Mouse (Mus musculus): ENCODE data around the gene Lamb2. TPM values are rescaled to one million over a fixed set of nuclear protein-coding genes. Genes with fewer than 3 reads are reported as not detected.

Gene Lamb2
- polyA plus RNA-seq, 1 experiment from 2014 or later: 18.7 TPM

GRCm38 (mm10) chr9:108466219-108466618, 13.3 kb upstream of the Lamb2 start:
- ATAC-seq (replicated peaks; ENCODE audit: low FRiP score): no peak
- Histone ChIP-seq H3K4me1 (replicated peaks; ENCODE audit: control insufficient read depth, insufficient read depth, low read length) (peaks cover 11% of the 10 kb centered on the region), H3K4me3 (ENCODE audit: low read depth, low read length) (no peak overlapping the region), H3K9me3 (ENCODE audit: control insufficient read depth, low read length) (no peaks in the 10 kb centered on the region), H3K27me3 (replicated peaks; ENCODE audit: control insufficient read depth, insufficient read depth, low read length) (no peaks in the 10 kb centered on the region), H3K36me3 (ENCODE audit: control insufficient read depth, insufficient read depth, low read length) (peaks cover 18% of the 10 kb centered on the region), H3K9ac (ENCODE audit: low read depth, low read length) (no peak overlapping the region), H3K27ac (ENCODE audit: low read depth, low read length) (no peak overlapping the region), H3K4me2 (no peak overlapping the region)
- DNase-seq (ENCODE audit: low spot score): no peak
- WGBS: 77% methylated on average over 2 of the region's 2 CpGs

- no peak overlapping the region for H3K4me3 ChIP-seq (ENCODE audit: low read depth, low read length)
- H3K9ac ChIP-seq (ENCODE audit: low read depth, low read length): no peak overlapping the region
- no peak overlapping the region for H3K4me2 ChIP-seq
- H3K27me3 ChIP-seq (replicated peaks; ENCODE audit: control insufficient read depth, insufficient read depth, low read length): no peaks in the 10 kb centered on the region
- no peak for ATAC-seq (replicated peaks; ENCODE audit: low FRiP score)
- WGBS: 66% methylated on average over 5 of the region's 5 CpGs
- no peaks in the 10 kb centered on the region for H3K9me3 ChIP-seq (ENCODE audit: control insufficient read depth, low read length)
- no peak overlapping the region for H3K27ac ChIP-seq (ENCODE audit: low read depth, low read length)
- peaks cover 3% of the 10 kb centered on the region; the same call in 1 of the 2 replicates for H3K36me3 ChIP-seq (ENCODE audit: control insufficient read depth, insufficient read depth, low read length)
- no peaks in the 10 kb centered on the region for H3K4me1 ChIP-seq (replicated peaks; ENCODE audit: control insufficient read depth, insufficient read depth, low read length)
- no peak for DNase-seq (ENCODE audit: low spot score)
Measured at GRCm38 (mm10) chr9:108469430-108469829, 10.1 kb upstream of the Lamb2 start.

- ATAC-seq (replicated peaks; ENCODE audit: low FRiP score): no peak
- Histone ChIP-seq H3K27me3 (replicated peaks; ENCODE audit: control insufficient read depth, insufficient read depth, low read length) (no peaks in the 10 kb centered on the region), H3K4me2 (no peak overlapping the region), H3K36me3 (ENCODE audit: control insufficient read depth, insufficient read depth, low read length) (peaks cover 2% of the 10 kb centered on the region; the same call in 1 of the 2 replicates), H3K4me3 (ENCODE audit: low read depth, low read length) (no peak overlapping the region), H3K9ac (ENCODE audit: low read depth, low read length) (no peak overlapping the region), H3K27ac (ENCODE audit: low read depth, low read length) (no peak overlapping the region), H3K9me3 (ENCODE audit: control insufficient read depth, low read length) (no peaks in the 10 kb centered on the region), H3K4me1 (replicated peaks; ENCODE audit: control insufficient read depth, insufficient read depth, low read length) (no peaks in the 10 kb centered on the region)
- no peak for DNase-seq (ENCODE audit: low spot score)
- WGBS: 60% methylated on average over 4 of the region's 4 CpGs
Measured at GRCm38 (mm10) chr9:108469845-108470244, 9.7 kb upstream of the Lamb2 start.

GRCm38 (mm10) chr9:108474528-108474927, 5.0 kb upstream of the Lamb2 start:
- peaks cover 11% of the 10 kb centered on the region for H3K4me1 ChIP-seq (replicated peaks; ENCODE audit: control insufficient read depth, insufficient read depth, low read length)
- H3K4me3 ChIP-seq (ENCODE audit: low read depth, low read length): no peak overlapping the region
- H3K4me2 ChIP-seq: no peak overlapping the region
- no peak for DNase-seq (ENCODE audit: low spot score)
- WGBS: 47% methylated on average over 1 of the region's 1 CpGs
- no peaks in the 10 kb centered on the region for H3K9me3 ChIP-seq (ENCODE audit: control insufficient read depth, low read length)
- no peaks in the 10 kb centered on the region for H3K27me3 ChIP-seq (replicated peaks; ENCODE audit: control insufficient read depth, insufficient read depth, low read length)
- ATAC-seq (replicated peaks; ENCODE audit: low FRiP score): no peak
- no peak overlapping the region for H3K9ac ChIP-seq (ENCODE audit: low read depth, low read length)
- H3K27ac ChIP-seq (ENCODE audit: low read depth, low read length): no peak overlapping the region
- no peaks in the 10 kb centered on the region; the same call in 1 of the 2 replicates for H3K36me3 ChIP-seq (ENCODE audit: control insufficient read depth, insufficient read depth, low read length)

GRCm38 (mm10) chr9:108478638-108479156, 839 bp upstream of the Lamb2 start:
- Histone ChIP-seq H3K9ac (ENCODE audit: low read depth, low read length) (peak overlapping the region; percentile 32), H3K27ac (ENCODE audit: low read depth, low read length) (peak overlapping the region; percentile 53; the same call in 1 of the 2 replicates), H3K9me3 (ENCODE audit: control insufficient read depth, low read length) (no peaks in the 10 kb centered on the region), H3K36me3 (ENCODE audit: control insufficient read depth, insufficient read depth, low read length) (peaks cover 6% of the 10 kb centered on the region), H3K4me3 (ENCODE audit: low read depth, low read length) (peak overlapping the region; percentile 47), H3K4me2 (peak overlapping the region; percentile 73), H3K27me3 (replicated peaks; ENCODE audit: control insufficient read depth, insufficient read depth, low read length) (no peaks in the 10 kb centered on the region), H3K4me1 (replicated peaks; ENCODE audit: control insufficient read depth, insufficient read depth, low read length) (peaks cover 16% of the 10 kb centered on the region)
- 2% methylated on average over 20 of the region's 20 CpGs for WGBS
- ATAC-seq (replicated peaks; ENCODE audit: low FRiP score) (peak; percentile 52; the same call in 1 of the 2 replicates), DNase-seq (ENCODE audit: low spot score) (peak; percentile 73)

- WGBS: 38% methylated on average over 11 of the region's 11 CpGs
- H3K4me1 ChIP-seq (replicated peaks; ENCODE audit: control insufficient read depth, insufficient read depth, low read length): peaks cover 16% of the 10 kb centered on the region
- peak overlapping the region; percentile 53; the same call in 1 of the 2 replicates for H3K27ac ChIP-seq (ENCODE audit: low read depth, low read length)
- peak overlapping the region; percentile 73 for H3K4me2 ChIP-seq
- ATAC-seq (replicated peaks; ENCODE audit: low FRiP score) (no peak), DNase-seq (ENCODE audit: low spot score) (no peak)
- no peaks in the 10 kb centered on the region for H3K9me3 ChIP-seq (ENCODE audit: control insufficient read depth, low read length)
- no peaks in the 10 kb centered on the region for H3K27me3 ChIP-seq (replicated peaks; ENCODE audit: control insufficient read depth, insufficient read depth, low read length)
- H3K9ac ChIP-seq (ENCODE audit: low read depth, low read length): no peak overlapping the region
- H3K4me3 ChIP-seq (ENCODE audit: low read depth, low read length): peak overlapping the region; percentile 47; the same call in 1 of the 2 replicates
- peaks cover 8% of the 10 kb centered on the region for H3K36me3 ChIP-seq (ENCODE audit: control insufficient read depth, insufficient read depth, low read length)
Measured at GRCm38 (mm10) chr9:108479241-108479640, 295 bp upstream of the Lamb2 start.

- Histone ChIP-seq H3K4me2 (no peak overlapping the region), H3K4me3 (ENCODE audit: low read depth, low read length) (no peak overlapping the region), H3K9ac (ENCODE audit: low read depth, low read length) (no peak overlapping the region), H3K27me3 (replicated peaks; ENCODE audit: control insufficient read depth, insufficient read depth, low read length) (no peaks in the 10 kb centered on the region), H3K27ac (ENCODE audit: low read depth, low read length) (no peak overlapping the region), H3K9me3 (ENCODE audit: control insufficient read depth, low read length) (no peaks in the 10 kb centered on the region), H3K4me1 (replicated peaks; ENCODE audit: control insufficient read depth, insufficient read depth, low read length) (peaks cover 16% of the 10 kb centered on the region), H3K36me3 (ENCODE audit: control insufficient read depth, insufficient read depth, low read length) (peaks cover 14% of the 10 kb centered on the region)
- no peak for DNase-seq (ENCODE audit: low spot score)
- 89% methylated on average over 28 of the region's 28 CpGs for WGBS
- no peak for ATAC-seq (replicated peaks; ENCODE audit: low FRiP score)
Measured at GRCm38 (mm10) chr9:108480813-108481519, 1.4 kb downstream of the Lamb2 start.

GRCm38 (mm10) chr9:108481520-108482210, 2.1 kb downstream of the Lamb2 start:
- ATAC-seq (replicated peaks; ENCODE audit: low FRiP score) (no peak), DNase-seq (ENCODE audit: low spot score) (no peak)
- H3K9ac ChIP-seq (ENCODE audit: low read depth, low read length): no peak overlapping the region
- H3K9me3 ChIP-seq (ENCODE audit: control insufficient read depth, low read length): no peaks in the 10 kb centered on the region
- H3K36me3 ChIP-seq (ENCODE audit: control insufficient read depth, insufficient read depth, low read length): peaks cover 14% of the 10 kb centered on the region
- H3K4me3 ChIP-seq (ENCODE audit: low read depth, low read length): no peak overlapping the region
- WGBS: 88% methylated on average over 19 of the region's 19 CpGs
- H3K4me1 ChIP-seq (replicated peaks; ENCODE audit: control insufficient read depth, insufficient read depth, low read length): peaks cover 16% of the 10 kb centered on the region
- no peaks in the 10 kb centered on the region for H3K27me3 ChIP-seq (replicated peaks; ENCODE audit: control insufficient read depth, insufficient read depth, low read length)
- H3K4me2 ChIP-seq: no peak overlapping the region
- no peak overlapping the region for H3K27ac ChIP-seq (ENCODE audit: low read depth, low read length)
